Mouse (Mus musculus) embryonic facial prominence, embryonic 12.5 days (tissue): ENCODE measurements at regions not wholly inside any gene's neighbourhood (a gene's known extent, or its start where the extent isn't known, plus 50 kb on each side); places are given as distances from the start of the nearest gene placed in this dataset.

Experiments used
- ATAC-seq: fragments of 200-750 bp; cut with Nextera tagmentation; 2 replicates; pipeline ENCODE4 v1.8.0; 2017; ENCODE audit not compliant: insufficient number of reproducible peaks, insufficient read depth, low FRiP score, low TSS enrichment
- H3K27ac ChIP-seq: fragments of 300-500 bp; sonication (generic); 2 replicates; pipeline ENCODE4 v1.5.1; 2016; ENCODE audit warnings: mild to moderate bottlenecking
- H3K27me3 ChIP-seq: fragments of 300-500 bp; sonication (generic); 2 replicates; pipeline ENCODE4 v1.6.1; 2016; ENCODE audit warnings: mild to moderate bottlenecking, moderate library complexity
- H3K36me3 ChIP-seq: fragments of 300-500 bp; sonication (generic); 2 replicates; pipeline ENCODE4 v1.6.1; 2016; ENCODE audit warnings: mild to moderate bottlenecking
- H3K4me1 ChIP-seq: fragments of 300-500 bp; sonication (generic); 2 replicates; pipeline ENCODE4 v1.6.1; 2016
- H3K4me2 ChIP-seq: fragments of 300-500 bp; sonication (generic); replicated peaks from 2 replicates; pipeline ENCODE4 v1.6.1; 2016; ENCODE audit warnings: mild to moderate bottlenecking, moderate library complexity
- H3K4me3 ChIP-seq: fragments of 300-500 bp; sonication (generic); 2 replicates; pipeline ENCODE4 v1.5.1; 2016; ENCODE audit warnings: mild to moderate bottlenecking
- H3K9ac ChIP-seq: fragments of 300-500 bp; sonication (generic); 2 replicates; pipeline ENCODE4 v1.6.1; 2016; ENCODE audit warnings: mild to moderate bottlenecking, moderate library complexity
- H3K9me3 ChIP-seq: fragments of 300-500 bp; sonication (generic); 2 replicates; pipeline ENCODE4 v1.6.1; 2016; ENCODE audit warnings: mild to moderate bottlenecking, moderate library complexity
- WGBS: fragments of 180-500 bp; shearing (Covaris S2); methylation state at CpG from one replicate; pipeline ENCODE4 v1.1.7; 2016; 5-methylcytosine and 5-hydroxymethylcytosine counted together

- H3K27ac ChIP-seq: no peak overlapping the region
- no peaks in the 10 kb centered on the region for H3K27me3 ChIP-seq
- no peak for ATAC-seq
- H3K4me1 ChIP-seq: peaks cover 4% of the 10 kb centered on the region; the same call in 1 of the 2 replicates
- H3K4me2 ChIP-seq: no peak overlapping the region; the same call in 1 of the 2 replicates
- no peaks in the 10 kb centered on the region for H3K9me3 ChIP-seq
- H3K4me3 ChIP-seq: no peak overlapping the region
- WGBS: 33% methylated on average over 11 of the region's 11 CpGs
- no peaks in the 10 kb centered on the region for H3K36me3 ChIP-seq
- no peak overlapping the region for H3K9ac ChIP-seq
Observed at GRCm38 (mm10) chr4:84211311-84211875, 463.7 kb downstream of the Bnc2 start.

DNA sequence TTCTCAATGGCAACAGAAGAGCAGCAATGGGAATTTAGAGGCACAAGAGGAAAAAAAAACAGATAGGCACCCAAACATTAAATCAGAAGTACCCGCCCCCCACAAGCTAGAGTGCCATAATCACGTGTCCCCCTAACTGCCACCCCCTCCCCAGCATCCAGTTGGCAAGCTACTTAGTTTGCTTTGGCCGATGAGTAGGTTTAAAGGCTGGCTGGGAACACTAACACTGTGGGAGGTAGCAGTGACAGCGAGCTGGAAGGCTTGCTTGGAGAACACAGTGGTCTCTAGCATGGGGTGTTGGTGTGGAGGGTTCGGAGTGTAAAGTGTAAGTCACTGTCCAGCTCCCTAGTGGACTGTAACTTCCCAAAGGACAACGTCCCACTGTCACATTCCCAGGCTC, 463.1 kb downstream of the Bnc2 start:
- 76% methylated on average over 6 of the region's 6 CpGs for WGBS
- H3K9me3 ChIP-seq: no peaks in the 10 kb centered on the region
- no peak overlapping the region for H3K9ac ChIP-seq
- no peak overlapping the region for H3K4me2 ChIP-seq
- peaks cover 4% of the 10 kb centered on the region; the same call in 1 of the 2 replicates for H3K4me1 ChIP-seq
- no peaks in the 10 kb centered on the region for H3K27me3 ChIP-seq
- no peak overlapping the region for H3K4me3 ChIP-seq
- no peak overlapping the region for H3K27ac ChIP-seq
- H3K36me3 ChIP-seq: no peaks in the 10 kb centered on the region
- ATAC-seq: no peak

DNA sequence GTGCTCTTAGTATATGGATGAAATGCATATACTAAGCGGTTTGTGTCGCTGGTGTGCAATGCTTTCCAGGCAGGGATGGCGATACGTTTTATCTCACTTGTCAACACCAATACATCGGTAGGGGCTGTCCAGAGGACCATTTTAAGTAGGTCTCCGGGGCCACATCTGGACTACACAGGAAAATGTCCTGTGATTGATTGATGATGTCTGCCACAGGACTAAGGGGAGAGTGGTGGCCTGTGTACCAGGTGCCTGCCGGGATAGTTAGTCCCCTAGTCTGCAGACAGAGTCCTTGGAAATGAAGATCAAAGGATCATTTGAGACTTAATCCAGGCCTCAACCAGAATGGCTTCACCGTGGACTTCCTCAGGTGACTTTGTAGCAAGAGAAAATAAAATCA, 460.6 kb downstream of the Bnc2 start:
- H3K27ac ChIP-seq: no peak overlapping the region
- ATAC-seq: no peak

DNA sequence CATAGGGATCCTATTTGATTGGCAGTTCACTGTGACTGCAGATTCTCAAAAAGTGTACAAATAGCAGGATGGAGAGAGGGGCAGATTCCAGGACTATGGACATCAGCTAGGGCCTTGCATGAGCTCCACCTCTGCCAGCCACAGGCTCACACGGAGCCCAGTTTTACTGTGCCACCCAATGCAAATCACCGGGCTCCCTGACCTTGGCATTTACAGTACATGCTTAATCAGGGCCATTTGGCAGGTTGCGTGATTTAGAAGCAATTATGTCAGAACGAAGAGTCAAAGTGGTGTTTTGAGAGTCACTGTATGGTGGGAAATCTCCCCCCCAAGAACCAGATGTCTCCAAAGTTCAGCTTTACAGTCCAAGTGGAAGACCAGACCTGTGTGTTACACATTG, 456.1 kb downstream of the Bnc2 start:
- no peaks in the 10 kb centered on the region for H3K27me3 ChIP-seq
- 86% methylated on average over 4 of the region's 4 CpGs for WGBS
- H3K4me2 ChIP-seq: no peak overlapping the region
- no peaks in the 10 kb centered on the region for H3K9me3 ChIP-seq
- peaks cover 3% of the 10 kb centered on the region; the same call in 1 of the 2 replicates for H3K4me1 ChIP-seq
- H3K27ac ChIP-seq: no peak overlapping the region
- H3K4me3 ChIP-seq: no peak overlapping the region
- H3K9ac ChIP-seq: no peak overlapping the region
- H3K36me3 ChIP-seq: no peaks in the 10 kb centered on the region
- no peak for ATAC-seq

More for the DNA sequence above, 460.6 kb downstream of the Bnc2 start:
- Histone ChIP-seq H3K4me1 (peaks cover 7% of the 10 kb centered on the region; the same call in 1 of the 2 replicates), H3K9ac (no peak overlapping the region), H3K4me3 (no peak overlapping the region), H3K4me2 (no peak overlapping the region), H3K36me3 (no peaks in the 10 kb centered on the region), H3K27me3 (no peaks in the 10 kb centered on the region), H3K9me3 (no peaks in the 10 kb centered on the region)
- WGBS: 47% methylated on average over 8 of the region's 8 CpGs

- no peak overlapping the region for H3K4me2 ChIP-seq
- H3K4me1 ChIP-seq: peaks cover 3% of the 10 kb centered on the region; the same call in 1 of the 2 replicates
- WGBS: 79% methylated on average over 4 of the region's 4 CpGs
- no peaks in the 10 kb centered on the region for H3K36me3 ChIP-seq
- ATAC-seq: no peak
- H3K9ac ChIP-seq: no peak overlapping the region
- no peaks in the 10 kb centered on the region for H3K9me3 ChIP-seq
- no peak overlapping the region for H3K4me3 ChIP-seq
- no peaks in the 10 kb centered on the region for H3K27me3 ChIP-seq
- H3K27ac ChIP-seq: no peak overlapping the region
Observed at GRCm38 (mm10) chr4:84222057-84222717, 452.9 kb downstream of the Bnc2 start.

DNA sequence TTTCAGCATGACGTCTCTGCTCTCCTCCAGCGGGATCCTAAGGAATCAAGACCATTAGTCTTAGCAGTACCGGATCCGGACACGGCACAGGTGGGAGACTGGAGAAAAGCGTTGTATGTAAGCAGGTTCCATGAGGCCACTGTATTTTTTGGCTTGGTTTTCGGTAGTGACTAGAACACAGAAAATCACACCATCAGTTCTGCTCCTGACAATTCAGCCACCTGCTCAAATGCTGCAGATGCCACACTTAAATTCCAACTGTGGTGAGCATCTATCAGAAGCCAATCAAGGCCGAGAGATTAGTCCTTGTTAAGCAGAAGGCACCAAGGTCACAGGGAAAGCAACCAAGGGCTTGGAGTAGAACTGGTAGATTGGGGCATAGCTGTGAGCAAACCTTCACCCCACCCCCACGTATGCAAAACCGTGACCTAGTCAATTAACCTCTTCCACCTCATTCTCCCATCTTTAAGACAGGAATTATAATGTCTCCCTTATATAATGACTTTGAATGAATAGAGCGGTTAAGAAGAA, 452.2 kb downstream of the Bnc2 start:
- Histone ChIP-seq H3K4me1 (peaks cover 3% of the 10 kb centered on the region; the same call in 1 of the 2 replicates), H3K27me3 (no peaks in the 10 kb centered on the region)

GRCm38 (mm10) chr4:84224556-84224955, 450.5 kb downstream of the Bnc2 start:
- no peak overlapping the region for H3K27ac ChIP-seq
- 51% methylated on average over 6 of the region's 6 CpGs for WGBS
- 0 out of 2 replicates have a peak, but pooled peaks cover 4% of the 10 kb centered on the region for H3K4me1 ChIP-seq
- no peak overlapping the region for H3K9ac ChIP-seq
- ATAC-seq: no peak
- H3K4me3 ChIP-seq: no peak overlapping the region
- H3K4me2 ChIP-seq: no peak overlapping the region
- no peaks in the 10 kb centered on the region for H3K27me3 ChIP-seq
- H3K9me3 ChIP-seq: no peaks in the 10 kb centered on the region
- H3K36me3 ChIP-seq: no peaks in the 10 kb centered on the region

More for the DNA sequence above, 452.2 kb downstream of the Bnc2 start:
- no peak overlapping the region for H3K4me3 ChIP-seq
- no peak for ATAC-seq
- WGBS: 84% methylated on average over 11 of the region's 11 CpGs
- no peaks in the 10 kb centered on the region for H3K9me3 ChIP-seq
- no peak overlapping the region for H3K4me2 ChIP-seq
- H3K36me3 ChIP-seq: no peaks in the 10 kb centered on the region
- no peak overlapping the region for H3K9ac ChIP-seq
- H3K27ac ChIP-seq: no peak overlapping the region
